Mouse (Mus musculus) Patski (cell line): ENCODE results near the gene Lrrc4b. TPM values are rescaled to one million over a fixed set of nuclear protein-coding genes. Genes with fewer than 3 reads are reported as not detected.

Source experiments
- ATAC-seq: fragments of 100-300 bp; one replicate; pipeline ENCODE4 v1.8.0; 2021
- CTCF ChIA-PET: fragments of 350-600 bp; sonication (Branson Sonifier 250); formaldehyde crosslinking; loops from one replicate; lab custom pipeline; 2022; ENCODE audit warnings: inconsistent platforms; lab: Charles Lee
- POLR2A ChIA-PET: fragments of 350-600 bp; sonication (Branson Sonifier 250); formaldehyde crosslinking; loops from one replicate; lab custom pipeline; 2022; ENCODE audit warnings: antibody characterized with exemption, inconsistent platforms; lab: Charles Lee
- DNase-seq: peaks from one replicate; pipeline ENCODE4 v3.0.0-alpha.2; 2011; ENCODE audit warnings: low read depth, low spot score
- H3K27me3 ChIP-seq: fragments of 371-371 bp; one replicate; pipeline ENCODE4 v1.5.1; 2021
- CTCF ChIP-seq: fragments of 100-300 bp; IDR thresholded peaks from one replicate; pipeline ENCODE4 v1.5.1; 2021
- in situ Hi-C: fragments of 300-500 bp; cut with MboI; formaldehyde crosslinking; loops from 3 replicates; pipeline ENCODE4 v1.11.1; 2018; ENCODE audit warnings: low pct_unique_long_range_greater_than_20kb, mixed read lengths
- polyA plus RNA-seq: library from polyadenylated mRNA; unstranded; gene quantifications from one replicate; pipeline ENCODE4 v1.2.3, GENCODE M21; 2021

Gene Lrrc4b
- polyA plus RNA-seq, 1 experiment from 2014 or later, result 0.03 TPM

DNA sequence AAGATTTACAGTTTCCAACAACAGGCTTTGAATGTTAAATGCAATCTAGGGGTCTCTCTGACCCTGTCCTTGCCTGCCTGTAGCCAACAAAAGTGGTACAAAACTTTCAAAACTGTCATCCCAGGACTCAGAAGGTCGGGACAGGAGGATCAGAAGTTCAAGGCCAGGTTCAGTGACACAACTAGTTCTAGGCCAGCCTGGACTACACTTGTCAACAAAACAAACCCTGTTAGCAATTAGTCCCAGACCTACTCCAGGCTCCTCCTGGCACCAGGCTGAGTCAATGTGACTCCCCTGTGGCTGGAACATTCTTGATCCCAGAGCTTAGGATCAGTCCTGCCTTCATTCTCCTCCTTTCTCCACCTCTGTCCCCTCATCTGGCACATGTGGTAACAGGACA, 70.1 kb downstream of the Lrrc4b start:
- CTCF ChIA-PET, result interaction anchor here (1.2 to 1.6 kb wide), 2 partner anchors 23 to 50 kb away, joined by 4 to 5 read pairs; partner anchors contain the start of gene Pold1
- ATAC-seq (no peak), DNase-seq (no peak)
- POLR2A ChIA-PET, result interaction anchor here (1.0 kb wide), 1 partner anchor 51 kb away, joined by 3 read pairs; no protein-coding TSS in a partner anchor
- in situ Hi-C loops, result no loop called here
- no peak for TF ChIP-seq CTCF
- H3K27me3 ChIP-seq, result no peaks in the 10 kb centered on the region

DNA sequence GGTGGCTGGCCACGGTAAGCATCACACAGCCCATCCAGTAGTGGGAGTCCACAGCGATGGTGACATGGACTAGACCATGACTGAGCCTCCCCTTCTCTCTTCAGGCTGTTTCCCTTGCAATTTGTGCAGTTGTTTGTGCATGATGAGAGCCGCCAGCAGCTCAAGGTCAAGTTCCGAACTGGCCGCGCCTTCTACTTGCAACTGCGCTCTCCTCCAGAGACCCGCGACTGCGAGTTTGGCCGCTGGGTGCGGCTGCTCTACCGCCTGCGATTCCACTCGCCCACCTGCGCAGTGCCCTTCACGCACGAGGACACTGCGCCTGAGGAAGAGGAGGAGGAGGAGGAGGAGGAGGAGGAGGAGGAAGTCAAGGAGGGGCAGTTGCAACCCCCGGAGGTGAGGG, 71.2 kb downstream of the Lrrc4b start:
- DNase-seq (no peak), ATAC-seq (no peak)
- POLR2A ChIA-PET, result interaction anchor here (1.0 kb wide), 1 partner anchor 50 kb away, joined by 3 read pairs; no protein-coding TSS in a partner anchor
- CTCF ChIA-PET, result interaction anchor here (2.5 kb wide), 1 partner anchor 48 kb away, joined by 13 read pairs; the partner anchor contains the start of gene Pold1
- in situ Hi-C loops, result no loop called here
- peaks cover 3% of the 10 kb centered on the region for H3K27me3 ChIP-seq
- no peak for TF ChIP-seq CTCF

GRCm38 (mm10) chr7:44501563-44502115, 72.8 kb downstream of the Lrrc4b start:
- ChIA-PET POLR2A (no interaction called here), CTCF (interaction anchor here (0.9 to 2.5 kb wide), 6 partner anchors 9 to 59 kb away, joined by 3 to 13 read pairs (median 4); partner anchors contain the start of gene Pold1)
- in situ Hi-C loops, result no loop called here
- no peak for TF ChIP-seq CTCF
- DNase-seq (no peak), ATAC-seq (no peak)
- peaks cover 7% of the 10 kb centered on the region for H3K27me3 ChIP-seq

DNA sequence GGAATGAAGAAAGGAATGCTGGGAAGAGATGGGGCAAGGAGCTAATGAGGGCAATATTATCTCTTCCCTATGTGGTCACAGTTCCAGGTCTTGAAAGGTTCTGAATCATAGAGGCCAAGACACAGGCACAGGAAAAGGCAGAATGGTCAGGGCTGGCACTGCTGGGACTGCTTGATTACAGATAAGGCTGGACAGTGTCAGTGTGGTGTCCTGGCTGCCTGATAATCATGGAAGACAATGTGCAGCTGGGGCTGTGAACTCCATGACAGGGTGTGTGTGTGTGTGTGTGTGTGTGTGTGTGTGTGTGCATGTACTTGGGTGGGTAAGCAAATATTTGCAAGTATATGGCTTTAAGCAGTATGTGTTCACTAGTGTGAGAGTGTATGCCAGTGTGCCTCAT, 78.7 kb downstream of the Lrrc4b start:
- ATAC-seq (no peak), DNase-seq (no peak)
- in situ Hi-C loops, result loop anchor here (5.0 kb wide), 1 partner anchor 45 kb away; the partner anchor contains the start of gene Nr1h2
- no peak for TF ChIP-seq CTCF
- POLR2A ChIA-PET, result no interaction called here
- CTCF ChIA-PET, result interaction anchor here (0.8 kb wide), 1 partner anchor 15 kb away, joined by 3 read pairs; no protein-coding TSS in a partner anchor
- peaks cover 12% of the 10 kb centered on the region for H3K27me3 ChIP-seq

Other genes with a start within 250 kb of the Lrrc4b start
- gene Klk1b24, start 240.8 kb upstream of the Lrrc4b start, polyA plus RNA-seq, result not detected
- not detected for gene Klk1b3, start 230.8 kb upstream of the Lrrc4b start, polyA plus RNA-seq
- gene Klk1b4, start 221.6 kb upstream of the Lrrc4b start, polyA plus RNA-seq, result not detected
- not detected for gene Klk1b5, start 213.1 kb upstream of the Lrrc4b start, polyA plus RNA-seq
- not detected for gene Klk1, start 203.7 kb upstream of the Lrrc4b start, polyA plus RNA-seq
- not detected for gene Gm36864, start 192.8 kb upstream of the Lrrc4b start, polyA plus RNA-seq
- gene 1700028J19Rik, start 182.3 kb upstream of the Lrrc4b start, polyA plus RNA-seq, result 0.23 TPM
- 32.3 TPM for gene 2410002F23Rik, start 182.3 kb upstream of the Lrrc4b start, polyA plus RNA-seq
- gene Acp4, start 171.6 kb upstream of the Lrrc4b start, polyA plus RNA-seq, result not detected
- gene Gm15517, start 167.6 kb upstream of the Lrrc4b start, polyA plus RNA-seq, result not detected
- gene Clec11a, start 122.1 kb upstream of the Lrrc4b start, polyA plus RNA-seq, result 0.68 TPM
- 1.9 TPM for gene Shank1, start 118.8 kb upstream of the Lrrc4b start, polyA plus RNA-seq
- gene Syt3, start 44.9 kb upstream of the Lrrc4b start, polyA plus RNA-seq, result 6.4 TPM
- gene 1700008O03Rik, start 43.2 kb upstream of the Lrrc4b start, polyA plus RNA-seq, result 0.98 TPM
- not detected for gene Aspdh, start 36.4 kb downstream of the Lrrc4b start, polyA plus RNA-seq
- 70.4 TPM for gene Josd2, start 39.0 kb downstream of the Lrrc4b start, polyA plus RNA-seq
- 249 TPM for gene Emc10, start 67.5 kb downstream of the Lrrc4b start, polyA plus RNA-seq
- gene Fam71e1, start 67.6 kb downstream of the Lrrc4b start, polyA plus RNA-seq, result 6.9 TPM
- gene Mybpc2, start 95.6 kb downstream of the Lrrc4b start, polyA plus RNA-seq, result 0.08 TPM
- gene Spib, start 103.1 kb downstream of the Lrrc4b start, polyA plus RNA-seq, result 0.14 TPM
- gene Pold1, start 119.8 kb downstream of the Lrrc4b start, polyA plus RNA-seq, result 30.9 TPM
- 113 TPM for gene Nr1h2, start 124.9 kb downstream of the Lrrc4b start, polyA plus RNA-seq
- 2.7 TPM for gene Napsa, start 143.4 kb downstream of the Lrrc4b start, polyA plus RNA-seq
- 0.18 TPM for gene Kcnc3, start 161.6 kb downstream of the Lrrc4b start, polyA plus RNA-seq
- gene Myh14, start 241.8 kb downstream of the Lrrc4b start, polyA plus RNA-seq, result 0.31 TPM